Mouse (Mus musculus) stomach, embryonic 15.5 days (tissue): ENCODE results near the gene Morn2. TPM values are rescaled to one million over a fixed set of nuclear protein-coding genes. Genes with fewer than 3 reads are reported as not detected.

ENCODE experiments used
- ATAC-seq: fragments of 200-750 bp; cut with Nextera tagmentation; 2 replicates; pipeline ENCODE4 v1.8.0; 2017; ENCODE audit warnings: low read depth, moderate number of reproducible peaks, moderate TSS enrichment; ENCODE audit not compliant: insufficient read depth, low FRiP score
- H3K27ac ChIP-seq: fragments of 300-500 bp; sonication (generic); 2 replicates; pipeline ENCODE4 v1.5.1; 2015; ENCODE audit warnings: mild to moderate bottlenecking, inconsistent platforms
- H3K27me3 ChIP-seq: fragments of 300-500 bp; sonication (generic); replicated peaks from 2 replicates; pipeline ENCODE4 v1.6.1; 2015; ENCODE audit warnings: inconsistent platforms
- H3K36me3 ChIP-seq: fragments of 300-500 bp; sonication (generic); 2 replicates; pipeline ENCODE4 v1.6.1; 2015; ENCODE audit warnings: inconsistent platforms
- H3K4me1 ChIP-seq: fragments of 300-500 bp; sonication (generic); 2 replicates; pipeline ENCODE4 v1.6.1; 2015; ENCODE audit warnings: inconsistent platforms
- H3K4me2 ChIP-seq: fragments of 300-500 bp; sonication (generic); 2 replicates; pipeline ENCODE4 v1.6.1; 2015; ENCODE audit warnings: mild to moderate bottlenecking, inconsistent platforms
- H3K4me3 ChIP-seq: fragments of 300-500 bp; sonication (generic); replicated peaks from 2 replicates; pipeline ENCODE4 v1.5.1; 2015; ENCODE audit warnings: inconsistent platforms
- H3K9ac ChIP-seq: fragments of 300-500 bp; sonication (generic); 2 replicates; pipeline ENCODE4 v1.6.1; 2015; ENCODE audit warnings: inconsistent platforms
- H3K9me3 ChIP-seq: fragments of 300-500 bp; sonication (generic); 2 replicates; pipeline ENCODE4 v1.6.1; 2016; ENCODE audit warnings: inconsistent platforms
- WGBS: fragments of 180-500 bp; shearing (Covaris S2); methylation state at CpG from one replicate; pipeline ENCODE4 v1.1.7; 2015; 5-methylcytosine and 5-hydroxymethylcytosine counted together
- polyA plus RNA-seq: library from polyadenylated mRNA; unstranded; fragments of >200 nt; fragmentation: Nextera tagmentation; extraction: Ambion mirVana; gene quantifications from 2 replicates; pipeline ENCODE4 v1.2.1, GENCODE M21; 2015

Gene Morn2
- polyA plus RNA-seq, 1 experiment from 2014 or later = 27.8 TPM

- H3K36me3 ChIP-seq = peaks cover 6% of the 10 kb centered on the region; the same call in 1 of the 2 replicates
- peaks cover 6% of the 10 kb centered on the region; the same call in 1 of the 2 replicates for H3K4me1 ChIP-seq
- no peaks in the 10 kb centered on the region for H3K27me3 ChIP-seq
- H3K4me3 ChIP-seq = no peak overlapping the region
- H3K9me3 ChIP-seq = no peaks in the 10 kb centered on the region
- ATAC-seq = no peak
- no peak overlapping the region for H3K9ac ChIP-seq
- WGBS = 73% methylated on average over 4 of the region's 4 CpGs
- no peak overlapping the region for H3K27ac ChIP-seq
- no peak overlapping the region for H3K4me2 ChIP-seq
Observed at GRCm38 (mm10) chr17:80284446-80284845, 5.6 kb upstream of the Morn2 start.

- no peak overlapping the region for H3K27ac ChIP-seq
- H3K4me3 ChIP-seq = no peak overlapping the region
- ATAC-seq = no peak
- H3K27me3 ChIP-seq = no peaks in the 10 kb centered on the region
- 73% methylated on average over 6 of the region's 6 CpGs for WGBS
- H3K36me3 ChIP-seq = no peaks in the 10 kb centered on the region
- no peak overlapping the region for H3K9ac ChIP-seq
- no peak overlapping the region for H3K4me2 ChIP-seq
- no peaks in the 10 kb centered on the region for H3K9me3 ChIP-seq
- peaks cover 6% of the 10 kb centered on the region; the same call in 1 of the 2 replicates for H3K4me1 ChIP-seq
Observed at GRCm38 (mm10) chr17:80288012-80288411, 2.0 kb upstream of the Morn2 start.

GRCm38 (mm10) chr17:80289280-80290073 lies 526 bp upstream of the Morn2 start:
- Histone ChIP-seq H3K9ac (peak overlapping the region; percentile 77), H3K9me3 (no peaks in the 10 kb centered on the region), H3K4me1 (peaks cover 6% of the 10 kb centered on the region; the same call in 1 of the 2 replicates), H3K36me3 (no peaks in the 10 kb centered on the region), H3K4me3 (peak overlapping the region; percentile 89), H3K27ac (peak overlapping the region; percentile 87), H3K4me2 (peak overlapping the region; percentile 70), H3K27me3 (no peaks in the 10 kb centered on the region)
- under 1% methylated on average over 30 of the region's 30 CpGs for WGBS
- no peak for ATAC-seq

GRCm38 (mm10) chr17:80291148-80291547 lies 1.1 kb downstream of the Morn2 start:
- Histone ChIP-seq H3K27ac (no peak overlapping the region), H3K4me1 (peaks cover 6% of the 10 kb centered on the region; the same call in 1 of the 2 replicates), H3K4me2 (no peak overlapping the region), H3K36me3 (no peaks in the 10 kb centered on the region), H3K9ac (no peak overlapping the region), H3K27me3 (no peaks in the 10 kb centered on the region), H3K9me3 (no peaks in the 10 kb centered on the region), H3K4me3 (no peak overlapping the region)
- no peak for ATAC-seq
- 15% methylated on average over 2 of the region's 2 CpGs for WGBS

GRCm38 (mm10) chr17:80295258-80295657 lies 5.3 kb downstream of the Morn2 start:
- H3K4me3 ChIP-seq = no peak overlapping the region
- H3K9ac ChIP-seq = no peak overlapping the region
- no peaks in the 10 kb centered on the region for H3K9me3 ChIP-seq
- no peaks in the 10 kb centered on the region for H3K36me3 ChIP-seq
- H3K27ac ChIP-seq = no peak overlapping the region
- H3K4me1 ChIP-seq = no peaks in the 10 kb centered on the region
- 84% methylated on average over 5 of the region's 5 CpGs for WGBS
- no peaks in the 10 kb centered on the region for H3K27me3 ChIP-seq
- no peak overlapping the region for H3K4me2 ChIP-seq
- no peak for ATAC-seq

GRCm38 (mm10) chr17:80298844-80299243 lies 8.8 kb downstream of the Morn2 start:
- ATAC-seq = no peak
- Histone ChIP-seq H3K4me3 (no peak overlapping the region), H3K4me1 (no peaks in the 10 kb centered on the region), H3K27me3 (no peaks in the 10 kb centered on the region), H3K36me3 (no peaks in the 10 kb centered on the region), H3K9me3 (no peaks in the 10 kb centered on the region), H3K27ac (no peak overlapping the region), H3K9ac (no peak overlapping the region), H3K4me2 (no peak overlapping the region)
- WGBS = 87% methylated on average over 5 of the region's 5 CpGs

- Histone ChIP-seq H3K9me3 (no peaks in the 10 kb centered on the region), H3K4me2 (no peak within 1 kb of the TSS), H3K27ac (no peak within 1 kb of the TSS), H3K4me3 (no peak within 1 kb of the TSS), H3K9ac (no peak within 1 kb of the TSS), H3K27me3 (no peaks in the 10 kb centered on the region), H3K36me3 (no peaks in the 10 kb centered on the region), H3K4me1 (no peaks in the 10 kb centered on the region)
- no peak for ATAC-seq
- 83% methylated on average over 1 of the region's 1 CpGs for WGBS
Observed at GRCm38 (mm10) chr17:80307251-80307650, 17.2 kb downstream of the Morn2 start, which contains the start of gene Arhgef33. TSS of gene Arhgef33 (plus strand) at chr17:80307407.

- Histone ChIP-seq H3K9me3 (no peaks in the 10 kb centered on the region), H3K9ac (no peak overlapping the region), H3K27me3 (no peaks in the 10 kb centered on the region), H3K27ac (no peak overlapping the region), H3K4me2 (no peak overlapping the region), H3K4me1 (no peaks in the 10 kb centered on the region), H3K36me3 (no peaks in the 10 kb centered on the region), H3K4me3 (no peak overlapping the region)
- ATAC-seq = no peak
- 53% methylated on average over 9 of the region's 9 CpGs for WGBS
Observed at GRCm38 (mm10) chr17:80311761-80312160, 21.8 kb downstream of the Morn2 start.

- Histone ChIP-seq H3K9ac (no peak overlapping the region), H3K4me1 (no peaks in the 10 kb centered on the region), H3K4me3 (no peak overlapping the region), H3K27me3 (no peaks in the 10 kb centered on the region), H3K9me3 (no peaks in the 10 kb centered on the region), H3K4me2 (no peak overlapping the region), H3K27ac (no peak overlapping the region), H3K36me3 (no peaks in the 10 kb centered on the region)
- no peak for ATAC-seq
- WGBS = 80% methylated on average over 4 of the region's 4 CpGs
Observed at GRCm38 (mm10) chr17:80312405-80312804, 22.4 kb downstream of the Morn2 start.

- Histone ChIP-seq H3K4me1 (no peaks in the 10 kb centered on the region), H3K9ac (no peak overlapping the region), H3K27me3 (no peaks in the 10 kb centered on the region), H3K9me3 (no peaks in the 10 kb centered on the region), H3K36me3 (no peaks in the 10 kb centered on the region), H3K4me3 (no peak overlapping the region), H3K4me2 (no peak overlapping the region), H3K27ac (no peak overlapping the region)
- 74% methylated on average over 6 of the region's 6 CpGs for WGBS
- ATAC-seq = no peak
Observed at GRCm38 (mm10) chr17:80322228-80322627, 32.2 kb downstream of the Morn2 start.

- Histone ChIP-seq H3K4me2 (no peak overlapping the region), H3K27me3 (no peaks in the 10 kb centered on the region), H3K27ac (no peak overlapping the region), H3K4me1 (no peaks in the 10 kb centered on the region), H3K36me3 (no peaks in the 10 kb centered on the region), H3K4me3 (no peak overlapping the region), H3K9ac (no peak overlapping the region), H3K9me3 (no peaks in the 10 kb centered on the region)
- WGBS = 76% methylated on average over 4 of the region's 4 CpGs
- ATAC-seq = no peak
Observed at GRCm38 (mm10) chr17:80323015-80323414, 33.0 kb downstream of the Morn2 start.

- no peak overlapping the region for H3K27ac ChIP-seq
- no peaks in the 10 kb centered on the region for H3K27me3 ChIP-seq
- H3K9me3 ChIP-seq = no peaks in the 10 kb centered on the region
- H3K9ac ChIP-seq = no peak overlapping the region
- 64% methylated on average over 8 of the region's 8 CpGs for WGBS
- no peak overlapping the region for H3K4me2 ChIP-seq
- no peaks in the 10 kb centered on the region for H3K36me3 ChIP-seq
- no peak for ATAC-seq
- no peaks in the 10 kb centered on the region for H3K4me1 ChIP-seq
- no peak overlapping the region for H3K4me3 ChIP-seq
Observed at GRCm38 (mm10) chr17:80323658-80324057, 33.7 kb downstream of the Morn2 start.
